Mouse (Mus musculus) neural tube, embryonic 14.5 days (tissue): ENCODE measurements around the gene Dlx1. TPM values are rescaled to one million over a fixed set of nuclear protein-coding genes. Genes with fewer than 3 reads are reported as not detected.

Experiments used
- ATAC-seq: fragments of 200-750 bp; cut with Nextera tagmentation; 2 replicates; pipeline ENCODE4 v1.8.0; 2017; ENCODE audit warnings: low read depth, mild to moderate bottlenecking, moderate TSS enrichment, moderate library complexity
- H3K27ac ChIP-seq: fragments of 300-500 bp; sonication (generic); 2 replicates; pipeline ENCODE4 v1.5.1; 2014; ENCODE audit warnings: low read depth, mild to moderate bottlenecking, control low read depth, low read length, moderate library complexity, mixed read lengths
- H3K27me3 ChIP-seq: fragments of 300-500 bp; sonication (generic); 2 replicates; pipeline ENCODE4 v1.6.1; 2014; ENCODE audit warnings: low read length; ENCODE audit not compliant: control insufficient read depth, insufficient read depth
- H3K36me3 ChIP-seq: fragments of 300-500 bp; sonication (generic); 2 replicates; pipeline ENCODE4 v1.6.1; 2014; ENCODE audit warnings: low read length, mixed read lengths; ENCODE audit not compliant: control insufficient read depth, insufficient read depth
- H3K4me1 ChIP-seq: fragments of 300-500 bp; sonication (generic); 2 replicates; pipeline ENCODE4 v1.6.1; 2014; ENCODE audit warnings: low read length; ENCODE audit not compliant: control insufficient read depth, insufficient read depth
- H3K4me2 ChIP-seq: fragments of 300-500 bp; sonication (generic); 2 replicates; pipeline ENCODE4 v1.6.1; 2014; ENCODE audit warnings: mild to moderate bottlenecking, low read depth, low read length, control low read depth
- H3K4me3 ChIP-seq: fragments of 300-500 bp; sonication (generic); 2 replicates; pipeline ENCODE4 v1.5.1; 2014; ENCODE audit warnings: low read depth, low read length, control low read depth, mixed read lengths
- H3K9ac ChIP-seq: fragments of 300-500 bp; sonication (generic); replicated peaks from 2 replicates; pipeline ENCODE4 v1.6.1; 2014; ENCODE audit warnings: low read depth, mild to moderate bottlenecking, control low read depth, low read length, mixed read lengths
- H3K9me3 ChIP-seq: fragments of 300-500 bp; sonication (generic); 2 replicates; pipeline ENCODE4 v1.6.1; 2016; ENCODE audit warnings: low read length; ENCODE audit not compliant: control insufficient read depth
- WGBS: fragments of 180-500 bp; shearing (Covaris S2); extraction: QIAGEN DNeasy Blood & Tissue Kit; methylation state at CpG from one replicate; pipeline ENCODE4 v1.1.7; 2014; 5-methylcytosine and 5-hydroxymethylcytosine counted together
- polyA plus RNA-seq: library from polyadenylated mRNA; unstranded; fragments of >200 nt; fragmentation: Nextera tagmentation; extraction: Ambion mirVana; gene quantifications from 2 replicates; pipeline ENCODE4 v1.2.1, GENCODE M21; 2014

Gene Dlx1
- polyA plus RNA-seq, 1 experiment from 2014 or later: not detected

GRCm38 (mm10) chr2:71543531-71543930, 15.6 kb downstream of the Dlx1 start:
- Histone ChIP-seq H3K36me3 (no peaks in the 10 kb centered on the region), H3K9me3 (no peaks in the 10 kb centered on the region), H3K4me1 (peaks cover 9% of the 10 kb centered on the region; the same call in 1 of the 2 replicates), H3K4me3 (no peak overlapping the region), H3K4me2 (no peak overlapping the region), H3K9ac (no peak overlapping the region), H3K27ac (no peak overlapping the region), H3K27me3 (peaks cover 55% of the 10 kb centered on the region)
- 3% methylated on average over 9 of the region's 9 CpGs for WGBS
- no peak for ATAC-seq

- peaks cover 9% of the 10 kb centered on the region; the same call in 1 of the 2 replicates for H3K4me1 ChIP-seq
- H3K36me3 ChIP-seq: no peaks in the 10 kb centered on the region
- no peak overlapping the region for H3K9ac ChIP-seq
- no peak overlapping the region for H3K27ac ChIP-seq
- no peak for ATAC-seq
- no peak overlapping the region for H3K4me3 ChIP-seq
- peaks cover 52% of the 10 kb centered on the region for H3K27me3 ChIP-seq
- WGBS: 3% methylated on average over 20 of the region's 20 CpGs
- no peaks in the 10 kb centered on the region for H3K9me3 ChIP-seq
- no peak overlapping the region for H3K4me2 ChIP-seq
Observed at GRCm38 (mm10) chr2:71543948-71544347, 16.0 kb downstream of the Dlx1 start.

- H3K4me1 ChIP-seq: peaks cover 9% of the 10 kb centered on the region; the same call in 1 of the 2 replicates
- no peaks in the 10 kb centered on the region for H3K36me3 ChIP-seq
- peaks cover 48% of the 10 kb centered on the region for H3K27me3 ChIP-seq
- ATAC-seq: no peak
- WGBS: 1% methylated on average over 61 of the region's 61 CpGs
- H3K27ac ChIP-seq: no peak overlapping the region
- no peaks in the 10 kb centered on the region for H3K9me3 ChIP-seq
- H3K9ac ChIP-seq: no peak overlapping the region
- H3K4me3 ChIP-seq: no peak overlapping the region
- H3K4me2 ChIP-seq: peak overlapping the region; percentile 18; the same call in 1 of the 2 replicates
Observed at GRCm38 (mm10) chr2:71544391-71545285, 16.7 kb downstream of the Dlx1 start.

DNA sequence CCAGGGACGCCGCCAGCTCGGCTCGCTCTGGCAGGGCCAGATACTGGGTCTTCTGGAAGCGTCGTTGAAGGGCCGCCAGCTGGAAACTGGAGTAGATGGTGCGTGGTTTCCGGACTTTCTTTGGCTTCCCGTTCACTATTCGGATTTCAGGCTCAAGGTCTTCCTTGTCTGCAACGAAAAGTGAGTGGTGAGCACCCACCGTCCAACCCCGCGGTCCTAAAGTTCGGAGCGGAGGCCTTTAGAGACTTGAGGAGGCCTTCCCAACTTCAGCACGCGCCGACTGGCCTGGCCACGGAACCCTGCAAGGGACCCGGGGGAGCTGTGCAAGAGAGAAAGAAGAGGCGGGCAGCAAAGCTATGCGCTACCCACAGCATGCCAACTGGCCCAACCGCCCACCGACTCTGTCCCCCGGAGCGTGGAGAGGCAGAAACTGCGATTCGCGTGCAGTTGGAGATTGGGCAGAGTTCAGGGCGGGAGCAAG, 17.5 kb downstream of the Dlx1 start:
- peaks cover 9% of the 10 kb centered on the region; the same call in 1 of the 2 replicates for H3K4me1 ChIP-seq
- no peak overlapping the region for H3K9ac ChIP-seq
- H3K27me3 ChIP-seq: peaks cover 49% of the 10 kb centered on the region
- H3K9me3 ChIP-seq: no peaks in the 10 kb centered on the region
- no peaks in the 10 kb centered on the region for H3K36me3 ChIP-seq
- no peak for ATAC-seq
- no peak overlapping the region for H3K27ac ChIP-seq
- H3K4me3 ChIP-seq: peak overlapping the region; percentile 34; the same call in 1 of the 2 replicates
- WGBS: under 1% methylated on average over 32 of the region's 32 CpGs
- H3K4me2 ChIP-seq: peak overlapping the region; percentile 76

DNA sequence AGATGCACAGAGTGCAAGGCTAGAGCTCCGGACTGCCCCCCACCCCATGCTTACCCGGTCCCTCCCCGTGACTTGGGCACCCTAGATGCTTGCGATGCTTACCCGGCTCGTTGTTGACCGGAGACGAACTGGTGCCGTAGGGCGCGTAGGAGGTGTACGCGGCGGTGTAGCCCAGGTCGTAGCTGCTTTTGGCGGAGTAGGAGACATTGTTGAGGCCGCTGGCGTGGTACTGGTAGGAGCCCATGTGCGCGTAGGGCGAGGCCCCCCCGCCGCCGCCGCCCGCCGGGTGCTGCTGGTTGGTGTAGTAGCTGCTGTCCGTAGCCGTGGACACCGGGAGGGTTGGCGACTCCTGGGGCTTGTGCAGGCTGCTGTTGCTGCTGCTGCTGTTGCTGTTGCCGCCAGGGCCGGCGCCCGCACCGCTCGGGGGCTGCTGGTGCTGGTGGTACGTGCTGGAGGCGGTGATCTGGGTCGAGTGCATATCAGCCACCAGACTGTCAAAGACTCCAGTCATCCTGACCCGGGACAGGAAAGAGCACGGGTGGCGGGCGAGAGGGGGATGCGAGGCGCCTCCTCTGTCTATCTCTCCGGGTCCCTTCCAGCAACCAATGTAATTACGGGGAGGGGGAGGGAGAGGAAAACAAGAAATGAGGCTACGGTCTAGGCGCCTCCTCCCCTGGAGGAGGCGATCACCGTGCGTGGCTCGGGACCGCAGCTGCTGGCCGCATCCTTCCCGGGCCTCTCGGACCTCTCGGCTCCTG, 18.1 kb downstream of the Dlx1 start:
- peak; percentile 48; the same call in 1 of the 2 replicates for ATAC-seq
- Histone ChIP-seq H3K9me3 (no peaks in the 10 kb centered on the region), H3K4me1 (peaks cover 9% of the 10 kb centered on the region; the same call in 1 of the 2 replicates), H3K4me3 (peak overlapping the region; percentile 34), H3K27ac (no peak overlapping the region), H3K4me2 (peak overlapping the region; percentile 76), H3K27me3 (peaks cover 52% of the 10 kb centered on the region), H3K9ac (no peak overlapping the region), H3K36me3 (no peaks in the 10 kb centered on the region)
- 1% methylated on average over 58 of the region's 59 CpGs for WGBS

DNA sequence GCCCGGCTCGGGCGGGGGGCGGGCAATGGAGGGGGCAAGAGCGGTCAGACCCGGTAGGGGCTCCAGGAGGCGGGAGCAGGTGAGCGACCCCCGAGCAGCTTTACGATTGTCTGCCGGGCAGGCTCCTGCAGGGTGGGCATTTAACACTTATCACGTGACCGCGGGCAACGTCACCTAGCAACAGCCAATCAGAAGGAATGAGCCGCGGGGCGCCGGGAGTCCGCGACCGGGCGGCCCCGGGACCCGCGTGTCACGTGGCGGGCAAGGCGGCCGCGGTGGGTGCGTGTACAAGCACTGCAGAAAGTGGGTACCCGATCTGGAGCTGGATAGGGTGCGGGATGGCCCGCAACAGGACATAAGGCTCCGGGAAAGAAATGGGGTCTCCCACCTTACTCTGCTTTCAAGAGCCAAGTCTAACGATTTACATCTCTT, 18.7 kb downstream of the Dlx1 start, which contains the start of gene Dlx2:
Gene Dlx2, minus strand, starts transcription at position 115 of the 432 bp plus-strand sequence.
- peak within 1 kb of the TSS; percentile 34 for H3K4me3 ChIP-seq
- no peak within 1 kb of the TSS for H3K27ac ChIP-seq
- H3K4me1 ChIP-seq: peaks cover 9% of the 10 kb centered on the region; the same call in 1 of the 2 replicates
- ATAC-seq: peak; percentile 58
- peaks cover 47% of the 10 kb centered on the region for H3K27me3 ChIP-seq
- peak within 1 kb of the TSS; percentile 76 for H3K4me2 ChIP-seq
- H3K36me3 ChIP-seq: no peaks in the 10 kb centered on the region
- no peaks in the 10 kb centered on the region for H3K9me3 ChIP-seq
- H3K9ac ChIP-seq: no peak within 1 kb of the TSS
- under 1% methylated on average over 37 of the region's 37 CpGs for WGBS

- H3K4me3 ChIP-seq: no peak overlapping the region
- peaks cover 46% of the 10 kb centered on the region for H3K27me3 ChIP-seq
- 3% methylated on average over 8 of the region's 8 CpGs for WGBS
- H3K27ac ChIP-seq: no peak overlapping the region
- H3K9me3 ChIP-seq: no peaks in the 10 kb centered on the region
- no peaks in the 10 kb centered on the region for H3K36me3 ChIP-seq
- ATAC-seq: 0 out of 2 replicates have a peak, but pooled peaks have one; percentile 36
- H3K4me1 ChIP-seq: peaks cover 9% of the 10 kb centered on the region; the same call in 1 of the 2 replicates
- no peak overlapping the region for H3K9ac ChIP-seq
- H3K4me2 ChIP-seq: no peak overlapping the region
Observed at GRCm38 (mm10) chr2:71547829-71548228, 19.9 kb downstream of the Dlx1 start.

DNA sequence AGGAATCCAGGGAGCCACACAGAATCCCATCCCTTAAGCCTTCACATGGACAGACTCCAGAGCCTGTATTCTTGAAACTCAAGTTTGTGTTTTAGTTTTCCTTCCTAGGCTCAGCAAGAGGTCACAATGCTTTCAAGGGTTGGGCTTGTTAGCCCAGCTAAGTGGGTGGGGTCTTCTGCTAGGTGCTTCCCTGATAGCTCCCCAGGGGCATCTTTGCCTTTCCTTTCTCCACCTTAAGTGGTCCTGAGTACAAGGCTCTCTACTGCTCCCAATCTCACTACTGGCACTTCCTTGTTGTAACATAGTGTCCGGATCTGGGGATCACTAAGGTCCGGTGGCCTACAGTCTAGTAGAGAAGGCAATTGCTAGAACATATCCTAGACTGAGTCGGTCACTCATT, 22.4 kb downstream of the Dlx1 start:
- no peak overlapping the region for H3K9ac ChIP-seq
- 19% methylated on average over 3 of the region's 3 CpGs for WGBS
- H3K4me1 ChIP-seq: peaks cover 9% of the 10 kb centered on the region; the same call in 1 of the 2 replicates
- no peaks in the 10 kb centered on the region for H3K36me3 ChIP-seq
- H3K9me3 ChIP-seq: no peaks in the 10 kb centered on the region
- no peak overlapping the region for H3K4me2 ChIP-seq
- no peak overlapping the region for H3K4me3 ChIP-seq
- H3K27me3 ChIP-seq: peaks cover 35% of the 10 kb centered on the region
- no peak for ATAC-seq
- H3K27ac ChIP-seq: no peak overlapping the region
